ENCODE assay signal across 23 mouse cellular contexts in genomic region chr9:120758003-120758402, GRCm38 (mm10).
DNase-seq lines count a peak whose midpoint lies in the region; ATAC-seq and TF ChIP-seq lines count a peak whose summit lies in the region.
"Had no signal": no experiment of that assay in that cellular context is flagged by ENCODE, and none has a peak within 500 bp of the region (broad histone marks: within the 10 kb centered on the region; RNA-seq: fewer than 3 reads in every experiment).

No protein-coding gene starts in this region.

- no peak overlapping the region for H3K9ac ChIP-seq in intestine, embryonic 14.5 days (ENCODE audit: low read length)
- H3K9ac ChIP-seq in intestine, postnatal 0 days (ENCODE audit: low read depth, low read length), result no peak overlapping the region
- no peak overlapping the region for H3K9ac ChIP-seq in kidney, embryonic 15.5 days
- H3K9ac ChIP-seq in lung, embryonic 16.5 days (ENCODE audit: low read length), result no peak overlapping the region
- H3K9ac ChIP-seq in intestine, embryonic 15.5 days, result no peak overlapping the region
- H3K9ac ChIP-seq: forebrain, embryonic 13.5 days; forebrain, postnatal 0 days; heart, embryonic 15.5 days had no signal

- 71% methylated on average over 3 of the region's 3 CpGs for WGBS in intestine, embryonic 14.5 days
- WGBS in intestine, postnatal 0 days, result 29% methylated on average over 3 of the region's 3 CpGs
- WGBS in kidney, embryonic 15.5 days, result 53% methylated on average over 3 of the region's 3 CpGs
- WGBS in lung, embryonic 16.5 days, result 50% methylated on average over 3 of the region's 3 CpGs
- WGBS in intestine, embryonic 15.5 days, result 59% methylated on average over 3 of the region's 3 CpGs

- H3K27ac ChIP-seq in intestine, embryonic 14.5 days (ENCODE audit: low read depth), result no peak overlapping the region
- H3K27ac ChIP-seq in intestine, postnatal 0 days (ENCODE audit: low read depth, low read length), result no peak overlapping the region
- H3K27ac ChIP-seq in kidney, embryonic 15.5 days, result peak overlapping the region; percentile 62
- peak overlapping the region; percentile 23; the same call in 1 of the 2 replicates for H3K27ac ChIP-seq in lung, embryonic 16.5 days (ENCODE audit: low read length)
- H3K27ac ChIP-seq in intestine, embryonic 15.5 days, result peak overlapping the region; percentile 54; the same call in 1 of the 2 replicates
- H3K27ac ChIP-seq: embryonic facial prominence, embryonic 10.5 days; forebrain, embryonic 13.5 days; heart, adult 2 months; heart, embryonic 15.5 days had no signal

- TF ChIP-seq CTCF in intestine, postnatal 0 days (IDR thresholded peaks at IDR 0.05; ENCODE audit: low read depth), result no peak

- no peak for DNase-seq in intestine, embryonic 14.5 days (ENCODE audit: low spot score)
- DNase-seq in kidney, adult 18-20 months, result no peak
- DNase-seq in lung, postnatal 14 days, result no peak
- DNase-seq in layer of hippocampus, postnatal 14 days (ENCODE audit: low spot score in 2 of 2), result no peak
- DNase-seq: adrenal gland, adult 8-10 months; adrenal gland, postnatal 36 days; B cell, adult 2 months; cerebellum, adult 2 months; cerebellum, postnatal 10 days; forebrain, postnatal 0 days; gastrocnemius, postnatal 14 days; heart, adult 2 months; heart, postnatal 14 days had no signal

- H3K4me3 ChIP-seq in intestine, embryonic 14.5 days (ENCODE audit: low read depth, low read length), result no peak overlapping the region
- no peak overlapping the region for H3K4me3 ChIP-seq in intestine, postnatal 0 days (ENCODE audit: low read depth, low read length)
- no peak overlapping the region for H3K4me3 ChIP-seq in kidney, embryonic 15.5 days (replicated peaks)
- no peak overlapping the region for H3K4me3 ChIP-seq in lung, embryonic 16.5 days (ENCODE audit: low read length)
- H3K4me3 ChIP-seq in intestine, embryonic 15.5 days (replicated peaks), result no peak overlapping the region
- H3K4me3 ChIP-seq: embryonic facial prominence, embryonic 10.5 days; forebrain, embryonic 13.5 days; heart, adult 2 months; heart, embryonic 15.5 days had no signal

- no peaks in the 10 kb centered on the region for H3K4me1 ChIP-seq in intestine, embryonic 14.5 days (replicated peaks; ENCODE audit: control insufficient read depth, insufficient read depth, low read length)
- 0 out of 2 replicates have a peak, but pooled peaks cover 8% of the 10 kb centered on the region for H3K4me1 ChIP-seq in intestine, postnatal 0 days (replicated peaks; ENCODE audit: control insufficient read depth, insufficient read depth, low read length)
- H3K4me1 ChIP-seq in kidney, embryonic 15.5 days, result peaks cover 25% of the 10 kb centered on the region
- H3K4me1 ChIP-seq in lung, embryonic 16.5 days (replicated peaks; ENCODE audit: control insufficient read depth, insufficient read depth, low read length), result peaks cover 10% of the 10 kb centered on the region
- H3K4me1 ChIP-seq in intestine, embryonic 15.5 days (replicated peaks), result 0 out of 2 replicates have a peak, but pooled peaks cover 12% of the 10 kb centered on the region
- H3K4me1 ChIP-seq: heart, embryonic 15.5 days had no signal

- H3K9me3 ChIP-seq in intestine, embryonic 14.5 days (ENCODE audit: control insufficient read depth, low read length), result no peaks in the 10 kb centered on the region; the same call in 1 of the 2 replicates
- H3K9me3 ChIP-seq in intestine, postnatal 0 days (ENCODE audit: control insufficient read depth), result no peaks in the 10 kb centered on the region
- 0 out of 2 replicates have a peak, but pooled peaks cover 2% of the 10 kb centered on the region for H3K9me3 ChIP-seq in kidney, embryonic 15.5 days (replicated peaks)
- peaks cover 3% of the 10 kb centered on the region; the same call in 1 of the 2 replicates for H3K9me3 ChIP-seq in lung, embryonic 16.5 days (ENCODE audit: control insufficient read depth, low read length)
- H3K9me3 ChIP-seq in intestine, embryonic 15.5 days, result no peaks in the 10 kb centered on the region
- H3K9me3 ChIP-seq: embryonic facial prominence, embryonic 10.5 days; forebrain, embryonic 13.5 days; heart, embryonic 15.5 days had no signal

- no peak overlapping the region for H3K4me2 ChIP-seq in intestine, embryonic 14.5 days (ENCODE audit: low read length)
- no peak overlapping the region for H3K4me2 ChIP-seq in intestine, postnatal 0 days (replicated peaks; ENCODE audit: low read depth)
- H3K4me2 ChIP-seq in kidney, embryonic 15.5 days, result no peak overlapping the region
- no peak overlapping the region for H3K4me2 ChIP-seq in lung, embryonic 16.5 days (ENCODE audit: low read depth, low read length)
- no peak overlapping the region for H3K4me2 ChIP-seq in intestine, embryonic 15.5 days (replicated peaks)
- H3K4me2 ChIP-seq: forebrain, embryonic 13.5 days; heart, embryonic 11.5 days; heart, embryonic 15.5 days had no signal

- ATAC-seq in intestine, embryonic 14.5 days (replicated peaks; ENCODE audit: low FRiP score, low TSS enrichment, low read depth), result 0 out of 2 replicates have a peak, but pooled peaks have one; percentile 40
- no peak; the same call in 1 of the 2 replicates for ATAC-seq in intestine, postnatal 0 days
- ATAC-seq in kidney, embryonic 15.5 days (replicated peaks; ENCODE audit: low FRiP score), result peak; percentile 59
- peak; percentile 81 for ATAC-seq in lung, embryonic 16.5 days (ENCODE audit: low read depth)
- ATAC-seq in intestine, embryonic 15.5 days, result peak; percentile 71
- ATAC-seq: CD4-positive, CD25-positive, alpha-beta regulatory T cell, adult 4 months; forebrain, embryonic 13.5 days; forebrain, postnatal 0 days had no signal

- no peaks in the 10 kb centered on the region for H3K36me3 ChIP-seq in intestine, embryonic 14.5 days (ENCODE audit: control insufficient read depth, insufficient read depth, low read length)
- H3K36me3 ChIP-seq in intestine, postnatal 0 days (ENCODE audit: control insufficient read depth, insufficient read depth), result no peaks in the 10 kb centered on the region
- no peaks in the 10 kb centered on the region for H3K36me3 ChIP-seq in kidney, embryonic 15.5 days
- no peaks in the 10 kb centered on the region for H3K36me3 ChIP-seq in lung, embryonic 16.5 days (ENCODE audit: control insufficient read depth, insufficient read depth, low read length)
- H3K36me3 ChIP-seq in intestine, embryonic 15.5 days, result no peaks in the 10 kb centered on the region
- H3K36me3 ChIP-seq: embryonic facial prominence, embryonic 10.5 days; G1E; heart, embryonic 15.5 days had no signal

- H3K27me3 ChIP-seq in intestine, embryonic 14.5 days (replicated peaks; ENCODE audit: control insufficient read depth, insufficient read depth, low read length), result no peaks in the 10 kb centered on the region
- no peaks in the 10 kb centered on the region for H3K27me3 ChIP-seq in intestine, postnatal 0 days (replicated peaks; ENCODE audit: control insufficient read depth, insufficient read depth, low read length)
- no peaks in the 10 kb centered on the region for H3K27me3 ChIP-seq in kidney, embryonic 15.5 days
- no peaks in the 10 kb centered on the region for H3K27me3 ChIP-seq in lung, embryonic 16.5 days (ENCODE audit: control insufficient read depth, insufficient read depth, low read depth, low read length)
- H3K27me3 ChIP-seq in intestine, embryonic 15.5 days (replicated peaks), result no peaks in the 10 kb centered on the region
- H3K27me3 ChIP-seq: forebrain, embryonic 13.5 days; heart, embryonic 15.5 days had no signal

Comparison
In these comparisons a context has a peak if more than half of its experiments do, and no peak if none do; other contexts are left out.
1. H3K27ac ChIP-seq: peak in kidney, embryonic 15.5 days (single experiment), lung, embryonic 16.5 days (single experiment) and intestine, embryonic 15.5 days (single experiment); none in intestine, embryonic 14.5 days (single experiment) and intestine, postnatal 0 days (single experiment).